Mouse (Mus musculus) testis, adult 2 months (tissue): ENCODE measurements around the gene Slc52a3.

Experiments
- CTCF ChIP-seq: fragments of 200-500 bp; IDR thresholded peaks from 2 replicates; pipeline ENCODE4 v1.5.1; 2012; ENCODE audit warnings: low read depth, mild to moderate bottlenecking, inconsistent platforms, low read length, moderate library complexity; ENCODE audit not compliant: control insufficient read depth, insufficient read depth, insufficient replicate concordance
- POLR2A ChIP-seq: fragments of 200-500 bp; IDR thresholded peaks from 2 replicates; pipeline ENCODE4 v1.6.1; 2012; ENCODE audit warnings: low read depth, mild to moderate bottlenecking, inconsistent platforms, low read length, moderate library complexity; ENCODE audit not compliant: control insufficient read depth

DNA sequence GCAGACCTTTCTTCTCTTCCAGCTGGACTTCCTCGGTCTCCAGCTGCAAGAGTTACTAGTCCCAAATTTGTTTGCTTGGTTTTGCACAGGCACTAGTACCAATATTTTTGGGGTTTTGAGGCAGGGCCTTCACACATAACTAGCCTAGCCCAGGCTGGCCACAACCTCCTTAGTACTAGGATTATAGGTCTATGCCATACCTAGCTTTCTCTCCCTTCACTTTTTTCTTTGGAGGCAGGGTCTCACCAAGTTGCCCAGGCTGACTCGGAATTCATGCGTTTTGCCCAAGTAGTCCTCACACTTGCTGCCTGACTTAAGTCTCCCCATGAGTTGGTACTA is 16.0 kb upstream of the Slc52a3 start:
- no peak for TF ChIP-seq CTCF
- no peak for TF ChIP-seq POLR2A
